Mouse (Mus musculus): ENCODE measurements around the gene Cyp26a1.

DNA sequence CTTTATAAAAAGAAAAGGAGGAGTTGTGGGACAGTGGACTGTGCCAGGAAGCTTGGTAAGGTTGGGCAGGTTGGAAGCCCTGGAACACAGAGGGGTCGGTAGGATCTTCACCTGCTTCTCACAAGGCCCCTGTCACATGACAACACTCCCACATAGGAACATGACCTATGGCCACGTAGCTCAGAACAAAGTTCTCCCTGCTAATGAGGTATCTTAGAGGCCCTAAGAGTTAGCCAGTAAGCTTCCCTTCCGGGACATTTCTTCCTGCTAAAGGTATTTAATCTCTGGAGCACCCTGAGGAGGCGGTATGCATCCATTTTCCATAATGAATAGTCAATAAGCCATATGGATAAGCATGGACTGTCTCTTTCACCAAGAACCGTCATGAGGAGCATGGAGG, 28.1 kb upstream of the Cyp26a1 start:
- TF ChIP-seq CTCF (IDR thresholded peaks at IDR 0.05; ENCODE audit: low read depth, low read length) (no peak), POLR2A (IDR thresholded peaks at IDR 0.05; ENCODE audit: extremely low read depth, insufficient read depth, low read length) (no peak)
